ENCODE assay signal across 7 mouse cellular contexts in the genomic region with DNA sequence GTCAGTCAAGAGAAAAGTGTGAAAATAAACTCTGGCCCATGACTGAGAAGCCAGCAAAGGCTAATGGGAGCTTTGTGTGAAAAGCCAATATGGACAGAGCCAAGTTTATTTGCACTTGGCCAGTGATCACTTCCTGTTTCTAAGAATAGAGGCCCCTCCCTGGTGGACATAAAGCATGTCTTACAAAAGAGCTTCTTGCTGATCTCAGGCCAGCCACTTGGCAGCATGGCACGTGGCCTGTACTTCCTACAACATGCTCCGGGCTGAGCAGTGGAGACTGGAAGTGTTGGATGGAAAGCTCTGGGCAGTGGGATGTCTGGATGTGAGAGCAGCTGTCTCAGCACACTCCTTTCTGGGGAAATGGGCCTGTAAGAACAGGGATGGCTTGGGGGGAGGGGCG.
DNase-seq lines count a peak whose midpoint lies in the region; ATAC-seq lines count a peak whose summit lies in the region.

No protein-coding gene starts in this region.

- no peak for ATAC-seq in activated CD4-positive, CD25-positive, alpha-beta regulatory T cell, adult 4 months

- intact Hi-C loops in gastrocnemius, postnatal 14 days (cut with DNase I; ENCODE audit: low total_unique reads): no loop called here

- peak; percentile 22 to 54 for DNase-seq in spleen, postnatal 36 days (ENCODE audit: low spot score in 2 of 2)
- no peak for DNase-seq in spleen, adult 18-20 months
- peak; percentile 59 for DNase-seq in gastrocnemius, postnatal 14 days
- DNase-seq in kidney, postnatal 14 days: peak; percentile 72
- DNase-seq in natural killer cell, adult 2 months (ENCODE audit: low spot score in 2 of 2): peak; percentile 33 to 51
- DNase-seq in frontal cortex, postnatal 14 days (ENCODE audit: low spot score in 2 of 2): no peak

Comparison
In these comparisons a context has a peak if more than half of its experiments do, and no peak if none do; other contexts are left out.
1. DNase-seq: peak in spleen, postnatal 36 days (2 of 2), gastrocnemius, postnatal 14 days (single experiment), kidney, postnatal 14 days (single experiment) and natural killer cell, adult 2 months (2 of 2); none in spleen, adult 18-20 months (0 of 2) and frontal cortex, postnatal 14 days (0 of 2).